Mouse (Mus musculus) kidney, embryonic 15.5 days (tissue): ENCODE results near the gene Fgd1. TPM values are rescaled to one million over a fixed set of nuclear protein-coding genes. Genes with fewer than 3 reads are reported as not detected.

Source experiments
- ATAC-seq: fragments of 200-750 bp; cut with Nextera tagmentation; replicated peaks from 2 replicates; pipeline ENCODE4 v1.8.0; 2017; ENCODE audit warnings: moderate TSS enrichment; ENCODE audit not compliant: low FRiP score
- H3K27ac ChIP-seq: fragments of 300-500 bp; sonication (generic); 2 replicates; pipeline ENCODE4 v1.5.1; 2015; ENCODE audit warnings: mild to moderate bottlenecking, inconsistent platforms
- H3K27me3 ChIP-seq: fragments of 300-500 bp; sonication (generic); 2 replicates; pipeline ENCODE4 v1.6.1; 2015; ENCODE audit warnings: inconsistent platforms
- H3K36me3 ChIP-seq: fragments of 300-500 bp; sonication (generic); 2 replicates; pipeline ENCODE4 v1.6.1; 2015; ENCODE audit warnings: inconsistent platforms
- H3K4me1 ChIP-seq: fragments of 300-500 bp; sonication (generic); 2 replicates; pipeline ENCODE4 v1.6.1; 2015; ENCODE audit warnings: inconsistent platforms
- H3K4me2 ChIP-seq: fragments of 300-500 bp; sonication (generic); 2 replicates; pipeline ENCODE4 v1.6.1; 2015; ENCODE audit warnings: moderate library complexity, mild to moderate bottlenecking, inconsistent platforms
- H3K4me3 ChIP-seq: fragments of 300-500 bp; sonication (generic); replicated peaks from 2 replicates; pipeline ENCODE4 v1.5.1; 2015; ENCODE audit warnings: mild to moderate bottlenecking, inconsistent platforms
- H3K9ac ChIP-seq: fragments of 300-500 bp; sonication (generic); 2 replicates; pipeline ENCODE4 v1.6.1; 2015; ENCODE audit warnings: mild to moderate bottlenecking, inconsistent platforms
- H3K9me3 ChIP-seq: fragments of 300-500 bp; sonication (generic); replicated peaks from 2 replicates; pipeline ENCODE4 v1.6.1; 2016; ENCODE audit warnings: inconsistent platforms
- WGBS: fragments of 180-500 bp; shearing (Covaris S2); methylation state at CpG from one replicate; pipeline ENCODE4 v1.1.7; 2015; ENCODE audit warnings: mixed read lengths; 5-methylcytosine and 5-hydroxymethylcytosine counted together
- polyA plus RNA-seq: library from polyadenylated mRNA; unstranded; fragments of >200 nt; fragmentation: Nextera tagmentation; extraction: Ambion mirVana; gene quantifications from 2 replicates; pipeline ENCODE4 v1.2.1, GENCODE M21; 2015

The Fgd1 gene
- polyA plus RNA-seq, 1 experiment from 2014 or later = 14.5 TPM

DNA sequence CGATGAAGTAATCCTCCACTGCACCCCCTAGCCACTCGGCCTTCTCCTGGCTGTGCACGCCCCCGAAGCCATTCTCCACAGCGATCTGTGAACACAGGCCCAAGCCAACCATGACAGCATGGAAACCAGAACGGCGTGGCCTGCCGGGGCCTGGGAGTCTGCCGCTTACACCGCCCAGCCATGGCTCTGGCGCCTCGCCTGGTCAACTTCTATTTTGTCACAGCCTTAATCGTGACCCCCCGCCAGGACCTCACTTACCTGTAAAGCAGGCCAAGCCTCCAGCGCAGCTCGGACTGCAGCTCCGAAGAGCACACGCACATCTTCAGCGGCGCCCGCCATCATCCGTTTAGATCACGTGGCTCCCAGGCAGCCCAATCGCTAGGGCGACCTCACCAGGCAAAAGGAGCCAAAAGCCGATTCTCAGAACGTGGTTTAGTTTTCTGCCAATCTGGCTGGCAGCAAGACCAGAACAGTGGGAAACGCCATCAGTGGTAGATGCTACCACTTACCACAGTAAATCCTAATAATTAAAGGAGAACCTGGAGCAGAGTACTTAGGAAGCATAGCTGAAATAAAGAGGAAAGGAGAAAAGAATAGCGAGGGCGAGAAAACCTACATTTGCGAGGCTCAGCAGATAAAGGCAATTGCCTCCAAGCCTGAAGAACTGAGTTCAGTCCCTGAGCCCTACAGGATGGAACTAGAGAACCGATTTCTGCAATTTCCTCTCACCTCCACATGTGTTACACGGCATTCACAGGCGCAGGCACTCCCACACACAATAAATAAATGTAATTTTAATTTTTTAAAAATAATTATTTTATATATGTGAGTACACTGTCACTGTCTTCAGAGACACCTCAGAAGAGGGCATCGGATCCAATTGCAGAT lies 50.5 kb downstream of the Fgd1 start, which contains the start of gene Tsr2:
Tsr2 (minus strand) TSS at position 373 of the 888 bp plus-strand sequence.
- WGBS = 23% methylated on average over 35 of the region's 35 CpGs
- peak; percentile 94 for ATAC-seq

DNA sequence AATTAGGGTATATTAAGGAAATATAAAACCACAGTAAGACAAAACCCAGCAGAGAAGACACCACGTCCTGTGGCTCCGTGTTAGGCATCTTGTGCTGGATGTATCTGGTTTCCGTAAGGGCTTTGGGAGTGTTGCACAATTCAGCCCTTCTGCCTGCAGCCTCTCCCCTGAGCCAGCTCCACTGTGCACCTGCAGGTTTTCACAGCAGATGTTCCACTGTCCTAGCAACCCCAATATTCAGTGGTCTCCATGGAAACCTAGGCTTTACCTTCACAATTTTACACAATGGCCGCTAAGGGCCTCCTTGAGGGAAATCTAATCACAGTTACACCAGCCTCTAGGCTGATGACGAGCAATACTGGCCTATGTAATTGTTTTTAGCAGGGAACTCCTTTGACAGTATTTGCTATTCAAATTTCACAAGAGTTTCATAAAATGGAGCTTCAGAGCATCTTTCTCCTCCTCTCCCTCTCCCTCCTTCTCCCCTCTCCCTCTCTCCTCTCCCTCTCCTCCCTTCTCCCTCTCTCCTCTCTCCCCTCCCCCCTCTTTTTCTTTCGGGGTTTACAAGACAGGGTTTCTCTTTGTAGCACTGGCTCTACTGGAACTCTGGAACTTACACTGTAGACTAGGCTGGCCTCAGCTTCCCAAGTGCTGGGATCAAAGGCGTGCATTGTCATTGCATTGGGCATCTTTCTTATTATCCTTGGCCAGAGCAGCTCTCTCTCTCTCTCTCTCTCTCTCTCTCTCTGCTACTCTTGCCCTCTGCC lies 61.5 kb downstream of the Fgd1 start:
- no peak overlapping the region for H3K4me2 ChIP-seq
- peaks cover 23% of the 10 kb centered on the region for H3K27me3 ChIP-seq
- no peak for ATAC-seq
- no peaks in the 10 kb centered on the region for H3K36me3 ChIP-seq
- H3K9ac ChIP-seq = no peak overlapping the region
- H3K4me3 ChIP-seq = no peak overlapping the region
- H3K9me3 ChIP-seq = no peaks in the 10 kb centered on the region
- no peaks in the 10 kb centered on the region for H3K4me1 ChIP-seq
- WGBS = 60% methylated on average over 7 of the region's 7 CpGs
- no peak overlapping the region for H3K27ac ChIP-seq

More for the DNA sequence above, 50.5 kb downstream of the Fgd1 start, which contains the start of gene Tsr2:
- 0 out of 2 replicates have a peak, but pooled peaks cover 5% of the 10 kb centered on the region for H3K27me3 ChIP-seq
- no peaks in the 10 kb centered on the region for H3K36me3 ChIP-seq
- H3K27ac ChIP-seq = peak within 1 kb of the TSS; percentile 62; the same call in 1 of the 2 replicates
- peak within 1 kb of the TSS; percentile 67 for H3K9ac ChIP-seq
- peak within 1 kb of the TSS; percentile 62 for H3K4me3 ChIP-seq
- H3K4me2 ChIP-seq = peak within 1 kb of the TSS; percentile 57
- peaks cover 6% of the 10 kb centered on the region; the same call in 1 of the 2 replicates for H3K4me1 ChIP-seq
- H3K9me3 ChIP-seq = no peaks in the 10 kb centered on the region

DNA sequence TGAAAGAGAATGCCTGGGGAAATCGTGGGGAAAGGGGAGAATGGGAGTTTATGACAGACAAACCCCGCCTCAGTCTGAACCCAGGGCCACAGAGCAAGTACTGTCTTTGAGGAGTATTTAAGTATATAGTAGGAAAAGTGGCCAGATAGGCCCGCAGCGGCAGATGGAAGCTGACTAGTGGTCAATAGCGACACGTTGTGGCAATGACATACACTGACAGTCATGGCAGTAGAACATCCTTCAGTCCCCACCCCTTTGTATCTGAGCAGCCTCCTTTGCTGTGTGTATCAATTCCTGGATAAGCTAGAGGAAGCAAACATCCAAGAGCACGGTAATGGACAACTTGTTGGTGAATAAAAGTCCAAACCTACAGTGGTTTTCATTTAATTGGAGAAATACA lies 70.8 kb downstream of the Fgd1 start:
- no peak overlapping the region for H3K4me2 ChIP-seq
- no peak overlapping the region for H3K9ac ChIP-seq
- peaks cover 8% of the 10 kb centered on the region for H3K27me3 ChIP-seq
- H3K4me3 ChIP-seq = no peak overlapping the region
- no peaks in the 10 kb centered on the region for H3K9me3 ChIP-seq
- H3K36me3 ChIP-seq = no peaks in the 10 kb centered on the region
- H3K27ac ChIP-seq = no peak overlapping the region
- 17% methylated on average over 7 of the region's 7 CpGs for WGBS
- ATAC-seq = no peak
- no peaks in the 10 kb centered on the region for H3K4me1 ChIP-seq

DNA sequence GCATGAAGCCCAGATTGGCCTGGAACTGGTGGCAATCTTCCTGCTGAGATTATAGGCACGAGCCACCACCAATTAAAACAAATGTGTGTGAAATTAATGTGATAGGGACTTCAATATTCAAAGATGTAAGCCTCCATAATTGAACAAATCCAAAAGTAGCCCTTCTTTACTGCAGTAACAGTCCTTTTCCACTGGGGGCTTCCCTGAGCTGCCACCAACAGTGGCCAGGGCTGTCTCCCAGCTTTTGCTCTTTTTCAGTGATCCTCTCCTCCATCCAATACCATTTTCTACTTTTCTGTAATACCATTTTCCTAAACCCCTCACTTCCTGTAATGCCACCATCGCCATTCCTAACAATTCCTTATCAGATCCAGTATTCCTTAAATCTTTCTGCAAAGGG lies 71.5 kb downstream of the Fgd1 start:
- ATAC-seq = no peak
- H3K9ac ChIP-seq = no peak overlapping the region

DNA sequence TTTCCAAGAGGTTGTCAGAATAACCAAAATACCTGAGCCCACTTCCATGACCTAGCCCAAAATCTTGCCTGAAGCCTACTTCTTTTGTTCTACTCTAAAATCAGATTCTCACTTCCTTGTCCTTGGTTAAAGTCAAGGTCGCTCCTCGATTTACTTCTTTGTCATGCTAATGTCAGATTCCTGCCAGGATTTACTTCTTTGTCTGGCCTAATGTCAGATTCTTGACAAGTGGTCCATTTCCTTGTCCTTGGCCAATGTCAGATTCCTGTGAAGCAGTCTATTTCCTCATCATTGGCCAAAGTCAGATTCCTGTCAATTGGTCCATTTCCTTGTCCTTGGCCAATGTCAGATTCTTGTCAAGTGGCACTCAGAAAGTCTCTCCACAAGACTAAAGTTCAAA lies 78.0 kb downstream of the Fgd1 start:
- Histone ChIP-seq H3K4me1 (no peaks in the 10 kb centered on the region), H3K36me3 (no peaks in the 10 kb centered on the region), H3K27ac (no peak overlapping the region), H3K4me3 (no peak overlapping the region), H3K27me3 (peaks cover 3% of the 10 kb centered on the region; the same call in 1 of the 2 replicates), H3K9ac (no peak overlapping the region), H3K4me2 (no peak overlapping the region), H3K9me3 (no peaks in the 10 kb centered on the region)
- no peak for ATAC-seq
- WGBS = 76% methylated on average over 2 of the region's 2 CpGs

More for the DNA sequence above, 71.5 kb downstream of the Fgd1 start:
- Histone ChIP-seq H3K4me3 (no peak overlapping the region), H3K4me2 (no peak overlapping the region), H3K27ac (no peak overlapping the region), H3K9me3 (no peaks in the 10 kb centered on the region), H3K27me3 (peaks cover 8% of the 10 kb centered on the region), H3K36me3 (no peaks in the 10 kb centered on the region), H3K4me1 (no peaks in the 10 kb centered on the region)
- 8% methylated on average over 2 of the region's 2 CpGs for WGBS

DNA sequence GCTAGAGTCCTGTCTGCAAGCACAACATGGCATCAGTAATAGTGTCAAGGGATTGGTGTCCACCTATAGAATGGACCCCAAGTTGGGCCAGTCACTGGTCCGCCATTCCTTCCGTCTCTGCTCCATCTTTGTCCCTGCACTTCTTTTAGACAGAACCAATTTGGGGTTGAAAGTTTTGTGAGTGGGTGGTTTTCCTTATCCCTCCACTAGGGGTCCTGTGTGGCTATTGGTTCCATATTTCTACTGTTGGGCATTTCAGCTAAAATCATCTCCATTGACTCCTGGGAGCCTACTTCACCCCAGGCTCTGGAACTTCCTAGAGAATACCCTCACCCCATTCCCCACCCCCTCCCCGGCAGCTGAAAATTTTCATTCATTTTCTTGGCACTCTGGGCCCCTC lies 84.5 kb downstream of the Fgd1 start:
- H3K36me3 ChIP-seq = no peaks in the 10 kb centered on the region
- no peaks in the 10 kb centered on the region for H3K9me3 ChIP-seq
- H3K4me1 ChIP-seq = no peaks in the 10 kb centered on the region
- no peak overlapping the region for H3K27ac ChIP-seq
- no peak overlapping the region for H3K9ac ChIP-seq
- H3K27me3 ChIP-seq = peaks cover 18% of the 10 kb centered on the region; the same call in 1 of the 2 replicates
- WGBS = 80% methylated on average over 3 of the region's 3 CpGs
- no peak for ATAC-seq
- no peak overlapping the region for H3K4me3 ChIP-seq
- no peak overlapping the region for H3K4me2 ChIP-seq

DNA sequence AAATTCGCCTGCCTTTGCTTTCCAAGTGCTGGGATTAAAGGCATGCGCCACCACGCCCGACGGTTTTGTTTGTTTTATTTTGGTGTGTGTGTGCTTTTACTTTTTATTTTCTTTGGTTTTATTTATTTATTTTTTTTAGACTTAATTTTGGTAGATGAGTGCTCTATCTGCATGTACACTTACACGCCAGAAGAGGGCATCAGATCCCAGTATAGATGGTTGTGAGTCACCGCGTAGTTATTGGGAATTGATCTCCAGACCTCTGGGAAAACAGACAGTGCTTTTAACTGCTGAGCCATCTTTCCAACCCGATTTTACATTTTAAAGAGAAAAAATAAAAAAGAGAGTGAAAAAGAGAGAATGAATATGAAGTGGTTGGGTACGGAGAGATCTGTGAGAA lies 86.8 kb downstream of the Fgd1 start:
- no peaks in the 10 kb centered on the region for H3K4me1 ChIP-seq
- peaks cover 18% of the 10 kb centered on the region; the same call in 1 of the 2 replicates for H3K27me3 ChIP-seq
- H3K4me2 ChIP-seq = no peak overlapping the region
- no peak overlapping the region; the same call in 1 of the 2 replicates for H3K4me3 ChIP-seq
- ATAC-seq = no peak
- WGBS = 32% methylated on average over 10 of the region's 10 CpGs
- no peaks in the 10 kb centered on the region for H3K9me3 ChIP-seq
- no peaks in the 10 kb centered on the region for H3K36me3 ChIP-seq
- H3K27ac ChIP-seq = no peak overlapping the region
- no peak overlapping the region for H3K9ac ChIP-seq

Other genes with a start within 250 kb of the Fgd1 start
- 647 and 740 TPM in 2 replicates for gene Maged2, start 231.8 kb upstream of the Fgd1 start, polyA plus RNA-seq
- gene Gnl3l, start 28.8 kb upstream of the Fgd1 start, polyA plus RNA-seq = 30.4 and 31.2 TPM in 2 replicates
- 38.6 and 43.2 TPM in 2 replicates for gene Tsr2, start 50.4 kb downstream of the Fgd1 start, polyA plus RNA-seq
- 1.9 and 2.2 TPM in 2 replicates for gene Wnk3, start 151.9 kb downstream of the Fgd1 start, polyA plus RNA-seq